Mouse (Mus musculus) kidney, adult 2 months (tissue): Measurements from ENCODE around the gene Sass6. TPM values are rescaled to one million over a fixed set of nuclear protein-coding genes. Genes with fewer than 3 reads are reported as not detected.
"Not testable (repeated sequence)": the region's sequence is repeated elsewhere in the genome, so short reads cannot be mapped to it uniquely, and the experiment has no call there.

Experiments
- DNase-seq: peaks from one replicate; pipeline ENCODE4 v3.0.0; 2021
- H3K27ac ChIP-seq: fragments of 200-500 bp; 2 replicates; pipeline ENCODE4 v1.5.1; 2012; ENCODE audit warnings: low read depth, low read length, control low read depth, inconsistent platforms; ENCODE audit not compliant: insufficient read depth
- H3K27me3 ChIP-seq: fragments of 200-500 bp; replicated peaks from 2 replicates; pipeline ENCODE4 v1.6.1; 2012; ENCODE audit warnings: mild to moderate bottlenecking, moderate library complexity, low read length, inconsistent platforms; ENCODE audit not compliant: control insufficient read depth, insufficient read depth
- H3K36me3 ChIP-seq: fragments of 200-500 bp; 2 replicates; pipeline ENCODE4 v1.6.1; 2012; ENCODE audit warnings: mild to moderate bottlenecking, moderate library complexity, low read length, inconsistent platforms; ENCODE audit not compliant: control insufficient read depth, insufficient read depth
- H3K4me1 ChIP-seq: fragments of 200-500 bp; 2 replicates; pipeline ENCODE4 v1.6.1; 2011; ENCODE audit warnings: low read length; ENCODE audit not compliant: control insufficient read depth, insufficient read depth
- H3K4me3 ChIP-seq: fragments of 200-500 bp; 2 replicates; pipeline ENCODE4 v1.5.1; 2011; ENCODE audit warnings: mild to moderate bottlenecking, low read depth, low read length, control low read depth; ENCODE audit not compliant: insufficient read depth
- CTCF ChIP-seq: fragments of 200-500 bp; conservative IDR thresholded peaks from 2 replicates; pipeline ENCODE4 v1.5.1; 2011; ENCODE audit warnings: low read depth, mild to moderate bottlenecking, control low read depth, low read length, moderate library complexity, mixed read lengths; ENCODE audit not compliant: insufficient read depth, insufficient read length
- POLR2A ChIP-seq: fragments of 200-500 bp; IDR thresholded peaks from one replicate; pipeline ENCODE4 v1.6.1; 2011; ENCODE audit warnings: low read depth, low read length, control low read depth
- WGBS: fragments of 180-500 bp; shearing (Covaris S2); methylation state at CpG from one replicate; pipeline ENCODE4 v1.1.7; 2018; 5-methylcytosine and 5-hydroxymethylcytosine counted together
- polyA plus RNA-seq: library from polyadenylated mRNA; depleted of rRNA; stranded (reverse); fragments of >200 nt; gene quantifications from 2 replicates; pipeline ENCODE4 v1.2.3, GENCODE M21; 2012; rRNA removed

Sass6 gene
- polyA plus RNA-seq, 1 experiment: 0.78 TPM

GRCm38 (mm10) chr3:116656184-116656965 lies 61.6 kb downstream of the Sass6 start:
- DNase-seq: no peak
- Histone ChIP-seq H3K4me1 (peaks cover 11% of the 10 kb centered on the region; the same call in 1 of the 2 replicates), H3K27me3 (no peaks in the 10 kb centered on the region), H3K4me3 (no peak overlapping the region), H3K36me3 (no peaks in the 10 kb centered on the region), H3K27ac (no peak overlapping the region)
- 76% methylated on average over 7 of the region's 7 CpGs for WGBS
- no peak for TF ChIP-seq POLR2A
- no peak for TF ChIP-seq CTCF

DNA sequence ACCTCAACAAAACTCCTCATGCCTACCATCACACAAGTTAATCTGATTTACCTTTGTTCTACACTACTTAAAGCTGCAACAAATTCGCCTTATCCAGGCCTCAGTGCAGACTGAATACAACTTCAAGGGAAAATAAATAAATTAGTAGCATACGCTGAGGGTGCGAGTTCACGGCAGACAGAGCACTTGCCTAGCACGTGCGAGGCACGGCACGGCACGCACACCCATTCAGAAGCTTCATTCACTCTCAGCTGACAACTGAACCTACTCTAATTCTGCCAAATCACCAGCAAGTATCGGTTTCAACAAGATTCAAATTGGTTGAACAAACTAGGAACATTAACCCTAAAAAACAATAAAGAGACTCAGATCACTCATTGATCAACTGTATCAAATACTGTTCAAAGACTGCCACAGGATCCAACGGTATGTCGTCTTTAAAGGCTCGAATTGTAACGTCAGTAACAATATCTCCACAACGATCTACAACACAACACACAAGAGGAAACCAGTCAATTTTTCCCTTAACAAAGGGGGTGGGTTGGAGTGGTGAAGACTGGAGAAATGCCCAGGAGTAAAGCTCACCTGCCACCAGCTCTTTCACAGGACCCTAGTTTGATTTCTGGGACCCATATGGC lies 64.3 kb downstream of the Sass6 start:
- H3K27me3 ChIP-seq: no peaks in the 10 kb centered on the region
- peak; percentile 48 for DNase-seq
- no peaks in the 10 kb centered on the region for H3K36me3 ChIP-seq
- no peak overlapping the region for H3K27ac ChIP-seq
- TF ChIP-seq POLR2A (no peak), CTCF (no peak)
- H3K4me1 ChIP-seq: peaks cover 19% of the 10 kb centered on the region; the same call in 1 of the 2 replicates
- WGBS: 45% methylated on average over 15 of the region's 15 CpGs
- H3K4me3 ChIP-seq: no peak overlapping the region

DNA sequence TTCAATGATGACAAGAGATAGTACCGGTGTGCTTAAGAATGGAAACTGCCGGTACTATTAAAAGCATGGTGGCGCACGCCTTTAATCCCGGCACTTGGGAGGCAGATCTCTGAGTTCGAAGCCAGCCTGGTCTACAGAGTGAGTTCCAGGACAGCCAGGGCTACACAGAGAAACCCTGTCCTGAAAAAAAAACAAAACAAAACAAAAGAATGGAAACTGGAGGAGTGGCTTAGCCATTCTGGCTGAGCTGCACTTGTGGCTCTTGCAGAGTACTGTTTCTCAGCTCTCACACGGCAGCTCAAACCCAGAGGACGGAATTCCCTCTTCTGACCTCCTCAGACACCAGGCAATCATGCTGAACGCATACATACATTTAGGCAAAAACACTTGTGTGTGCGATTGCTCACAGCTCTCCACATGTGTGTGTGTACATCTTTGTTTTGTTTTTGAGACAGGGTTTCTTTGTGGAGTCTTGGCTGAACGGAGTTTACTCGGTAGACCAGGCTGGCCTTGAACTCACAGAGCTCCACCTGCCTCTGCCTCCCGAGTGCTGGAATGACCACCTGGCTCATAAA lies 65.2 kb downstream of the Sass6 start:
- no peak overlapping the region for H3K27ac ChIP-seq
- no peaks in the 10 kb centered on the region for H3K36me3 ChIP-seq
- no peak for DNase-seq
- no peaks in the 10 kb centered on the region for H3K27me3 ChIP-seq
- TF ChIP-seq POLR2A (no peak), CTCF (no peak)
- peaks cover 19% of the 10 kb centered on the region; the same call in 1 of the 2 replicates for H3K4me1 ChIP-seq
- no peak overlapping the region for H3K4me3 ChIP-seq
- WGBS: 72% methylated on average over 13 of the region's 13 CpGs

GRCm38 (mm10) chr3:116661288-116661869 lies 66.6 kb downstream of the Sass6 start:
- TF ChIP-seq CTCF: no peak
- TF ChIP-seq POLR2A: no peak
- Histone ChIP-seq H3K27ac (peak overlapping the region; percentile 52), H3K27me3 (no peaks in the 10 kb centered on the region), H3K4me1 (peaks cover 19% of the 10 kb centered on the region; the same call in 1 of the 2 replicates), H3K36me3 (no peaks in the 10 kb centered on the region), H3K4me3 (peak overlapping the region; percentile 87)
- peak; percentile 14 for DNase-seq
- 2% methylated on average over 16 of the region's 16 CpGs for WGBS

DNA sequence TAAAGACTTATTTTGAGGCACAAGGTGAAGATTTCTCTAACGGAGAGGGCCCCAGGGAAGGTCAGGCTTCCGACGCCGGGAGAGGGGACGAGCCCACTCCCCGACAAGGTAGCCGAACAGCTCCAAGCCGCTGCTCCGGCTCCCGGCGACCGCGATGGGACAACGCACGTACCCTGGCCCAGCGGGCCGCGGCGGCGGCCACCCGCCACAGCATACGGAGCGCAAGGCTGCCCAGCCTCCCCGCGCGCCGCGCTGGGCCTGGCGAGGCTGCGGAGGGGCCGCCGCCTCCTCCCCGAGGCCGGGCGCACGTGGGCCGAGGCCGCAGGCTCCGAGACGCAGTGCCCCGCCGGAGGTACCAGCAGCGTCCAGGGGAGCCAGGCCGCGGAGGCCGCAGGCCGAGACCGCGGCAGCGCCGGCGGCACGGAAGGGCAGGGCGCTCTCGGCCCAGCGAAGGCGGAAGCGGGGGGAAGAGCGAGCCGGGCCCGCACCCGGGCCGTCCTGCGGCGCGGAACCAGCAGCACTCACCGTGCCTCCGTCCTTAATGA lies 67.2 kb downstream of the Sass6 start:
- Histone ChIP-seq H3K27ac (peak overlapping the region; percentile 52), H3K4me1 (peaks cover 19% of the 10 kb centered on the region; the same call in 1 of the 2 replicates), H3K36me3 (no peaks in the 10 kb centered on the region), H3K27me3 (no peaks in the 10 kb centered on the region), H3K4me3 (peak overlapping the region; percentile 87)
- under 1% methylated on average over 67 of the region's 68 CpGs for WGBS
- TF ChIP-seq POLR2A: no peak
- TF ChIP-seq CTCF: no peak
- DNase-seq: no peak

DNA sequence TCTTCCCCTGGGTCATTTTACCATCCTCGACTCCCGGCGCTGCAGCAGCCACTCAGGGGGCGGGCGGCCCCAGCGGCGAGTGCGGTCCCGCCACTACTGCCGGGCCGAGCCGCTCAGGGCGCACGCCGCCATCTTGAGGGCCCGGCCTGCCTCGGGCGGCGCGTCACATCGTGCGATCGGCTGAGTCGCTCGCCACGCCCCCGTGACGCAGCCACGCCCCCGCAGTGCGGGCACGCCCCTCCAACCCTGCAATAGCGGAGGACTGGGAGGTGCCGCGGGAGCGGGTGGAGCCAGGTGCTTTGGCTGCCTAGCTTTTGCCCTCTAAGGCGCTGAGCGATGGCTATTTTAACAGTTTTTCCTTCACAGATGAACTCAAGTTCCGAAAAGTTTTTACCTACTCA lies 67.7 kb downstream of the Sass6 start, which contains the start of gene Mfsd14a:
TSS of gene Mfsd14a (minus strand) at position 215 of the 401 bp plus-strand sequence.
- peak within 1 kb of the TSS; percentile 87 for H3K4me3 ChIP-seq
- H3K27ac ChIP-seq: peak within 1 kb of the TSS; percentile 77
- peaks cover 17% of the 10 kb centered on the region; the same call in 1 of the 2 replicates for H3K4me1 ChIP-seq
- TF ChIP-seq CTCF: no peak
- peak; percentile 90 for TF ChIP-seq POLR2A
- WGBS: under 1% methylated on average over 39 of the region's 39 CpGs
- H3K36me3 ChIP-seq: peaks cover under 1% of the 10 kb centered on the region; the same call in 1 of the 2 replicates
- H3K27me3 ChIP-seq: no peaks in the 10 kb centered on the region
- DNase-seq: peak; percentile 99

GRCm38 (mm10) chr3:116664281-116664680 lies 69.5 kb downstream of the Sass6 start:
- H3K36me3 ChIP-seq, H3K27ac ChIP-seq, H3K27me3 ChIP-seq, DNase-seq, H3K4me3 ChIP-seq: not testable (repeated sequence)
- 97% methylated on average over 9 of the region's 9 CpGs for WGBS
- peaks cover 13% of the 10 kb centered on the region; the same call in 1 of the 2 replicates for H3K4me1 ChIP-seq

Other genes starting within 250 kb of the Sass6 start
- gene Cdc14a, start 170.9 kb upstream of the Sass6 start, polyA plus RNA-seq: 5.3 and 5.5 TPM in 2 replicates
- gene Rtca, start 86.8 kb upstream of the Sass6 start, polyA plus RNA-seq: 28.0 and 30.4 TPM in 2 replicates
- gene Dbt, start 81.9 kb upstream of the Sass6 start, polyA plus RNA-seq: 35.6 and 41.9 TPM in 2 replicates
- gene Lrrc39, start 32.0 kb upstream of the Sass6 start, polyA plus RNA-seq: 0.33 and 0.81 TPM in 2 replicates
- gene Trmt13, start 19.6 kb downstream of the Sass6 start, polyA plus RNA-seq: 2.8 TPM in 2 replicates
- gene Mfsd14a, start 67.7 kb downstream of the Sass6 start, polyA plus RNA-seq: 27.5 and 27.8 TPM in 2 replicates
- gene Gm43191, start 86.3 kb downstream of the Sass6 start, polyA plus RNA-seq: not detected in 2 replicates
- 15.7 and 17.5 TPM in 2 replicates for gene Slc35a3, start 117.8 kb downstream of the Sass6 start, polyA plus RNA-seq
- gene Agl, start 213.2 kb downstream of the Sass6 start, polyA plus RNA-seq: 12.7 and 13.6 TPM in 2 replicates